Mouse (Mus musculus) testis, adult 2 months (tissue): ENCODE measurements around the gene Tor1b. TPM values are rescaled to one million over a fixed set of nuclear protein-coding genes. Genes with fewer than 3 reads are reported as not detected.
A peak's percentile ranks its signal among the peaks of the same experiment; 100 is the strongest.
"Not testable (repeated sequence)": the region's sequence is repeated elsewhere in the genome, so short reads cannot be mapped to it uniquely, and the experiment has no call there.

Source experiments
- H3K27ac ChIP-seq: fragments of 200-500 bp; 2 replicates; pipeline ENCODE4 v1.5.1; 2012; ENCODE audit warnings: low read depth, low read length; ENCODE audit not compliant: control insufficient read depth, insufficient read depth
- H3K27me3 ChIP-seq: fragments of 200-500 bp; 2 replicates; pipeline ENCODE4 v1.6.1; 2012; ENCODE audit warnings: mild to moderate bottlenecking, low read length, moderate library complexity; ENCODE audit not compliant: control insufficient read depth, insufficient read depth
- H3K36me3 ChIP-seq: fragments of 200-500 bp; 2 replicates; pipeline ENCODE4 v1.6.1; 2012; ENCODE audit warnings: mild to moderate bottlenecking, low read length; ENCODE audit not compliant: control insufficient read depth, insufficient read depth
- H3K4me1 ChIP-seq: fragments of 200-500 bp; 2 replicates; pipeline ENCODE4 v1.6.1; 2012; ENCODE audit warnings: low read length; ENCODE audit not compliant: control insufficient read depth, insufficient read depth
- H3K4me3 ChIP-seq: fragments of 200-500 bp; 2 replicates; pipeline ENCODE4 v1.5.1; 2012; ENCODE audit warnings: low read depth, mild to moderate bottlenecking, low read length, moderate library complexity, mixed read lengths; ENCODE audit not compliant: control insufficient read depth
- CTCF ChIP-seq: fragments of 200-500 bp; IDR thresholded peaks from 2 replicates; pipeline ENCODE4 v1.5.1; 2012; ENCODE audit warnings: low read depth, mild to moderate bottlenecking, inconsistent platforms, low read length, moderate library complexity; ENCODE audit not compliant: control insufficient read depth, insufficient read depth, insufficient replicate concordance
- POLR2A ChIP-seq: fragments of 200-500 bp; IDR thresholded peaks from 2 replicates; pipeline ENCODE4 v1.6.1; 2012; ENCODE audit warnings: low read depth, mild to moderate bottlenecking, inconsistent platforms, low read length, moderate library complexity; ENCODE audit not compliant: control insufficient read depth
- polyA plus RNA-seq: library from polyadenylated mRNA; depleted of rRNA; stranded (reverse); fragments of >200 nt; gene quantifications from 2 replicates; pipeline ENCODE4 v1.2.3, GENCODE M21; 2012

Gene Tor1b
- polyA plus RNA-seq, 1 experiment = 12.9 TPM

GRCm38 (mm10) chr2:30914836-30915235, 37.9 kb upstream of the Tor1b start:
- Histone ChIP-seq H3K4me3 (no peak overlapping the region), H3K27ac (no peak overlapping the region), H3K27me3 (no peaks in the 10 kb centered on the region), H3K4me1 (peaks cover 8% of the 10 kb centered on the region), H3K36me3 (no peaks in the 10 kb centered on the region)
- TF ChIP-seq CTCF (no peak), POLR2A (no peak)

- Histone ChIP-seq H3K27ac (no peak overlapping the region), H3K27me3 (no peaks in the 10 kb centered on the region), H3K4me3 (peak overlapping the region; percentile 43; the same call in 1 of the 2 replicates), H3K36me3 (no peaks in the 10 kb centered on the region), H3K4me1 (peaks cover 8% of the 10 kb centered on the region)
- TF ChIP-seq CTCF = no peak
- no peak for TF ChIP-seq POLR2A
Observed at GRCm38 (mm10) chr2:30915376-30915775, 37.4 kb upstream of the Tor1b start.

GRCm38 (mm10) chr2:30915933-30916332, 36.8 kb upstream of the Tor1b start:
- H3K36me3 ChIP-seq, H3K27ac ChIP-seq, H3K27me3 ChIP-seq, H3K4me1 ChIP-seq: not testable (repeated sequence)
- peak overlapping the region; percentile 27; the same call in 1 of the 2 replicates for H3K4me3 ChIP-seq

- peaks cover 8% of the 10 kb centered on the region for H3K4me1 ChIP-seq
- no peak overlapping the region for H3K4me3 ChIP-seq
- H3K27ac ChIP-seq = no peak overlapping the region
- no peak for TF ChIP-seq CTCF
- no peak for TF ChIP-seq POLR2A
- no peaks in the 10 kb centered on the region for H3K36me3 ChIP-seq
- H3K27me3 ChIP-seq = no peaks in the 10 kb centered on the region
Observed at GRCm38 (mm10) chr2:30917649-30918048, 35.1 kb upstream of the Tor1b start.

- H3K27me3 ChIP-seq = no peaks in the 10 kb centered on the region
- H3K4me3 ChIP-seq = no peak overlapping the region
- no peak for TF ChIP-seq POLR2A
- TF ChIP-seq CTCF = no peak
- no peaks in the 10 kb centered on the region for H3K36me3 ChIP-seq
- H3K27ac ChIP-seq = no peak overlapping the region
- H3K4me1 ChIP-seq = peaks cover 8% of the 10 kb centered on the region
Observed at GRCm38 (mm10) chr2:30918126-30918525, 34.6 kb upstream of the Tor1b start.

- no peaks in the 10 kb centered on the region for H3K27me3 ChIP-seq
- no peak overlapping the region for H3K4me3 ChIP-seq
- peaks cover 6% of the 10 kb centered on the region for H3K4me1 ChIP-seq
- no peak overlapping the region for H3K27ac ChIP-seq
- TF ChIP-seq CTCF (no peak), POLR2A (no peak)
- no peaks in the 10 kb centered on the region for H3K36me3 ChIP-seq
Observed at GRCm38 (mm10) chr2:30918780-30919329, 33.9 kb upstream of the Tor1b start.

- no peak for TF ChIP-seq POLR2A
- no peak for TF ChIP-seq CTCF
- peaks cover 1% of the 10 kb centered on the region for H3K4me1 ChIP-seq
- H3K4me3 ChIP-seq = no peak overlapping the region
- no peaks in the 10 kb centered on the region for H3K36me3 ChIP-seq
- H3K27me3 ChIP-seq = no peaks in the 10 kb centered on the region
- H3K27ac ChIP-seq = no peak overlapping the region
Observed at GRCm38 (mm10) chr2:30920216-30920615, 32.5 kb upstream of the Tor1b start.

- Histone ChIP-seq H3K4me3 (no peak overlapping the region), H3K27ac (no peak overlapping the region), H3K4me1 (no peaks in the 10 kb centered on the region), H3K36me3 (no peaks in the 10 kb centered on the region), H3K27me3 (no peaks in the 10 kb centered on the region)
- no peak for TF ChIP-seq CTCF
- TF ChIP-seq POLR2A = no peak
Observed at GRCm38 (mm10) chr2:30923099-30923498, 29.7 kb upstream of the Tor1b start.
